Mouse (Mus musculus): ENCODE data around the gene Pabpc4. TPM values are rescaled to one million over a fixed set of nuclear protein-coding genes. Genes with fewer than 3 reads are reported as not detected.

The Pabpc4 gene
- total and polyA plus RNA-seq, 3 experiments, result 394 to 684 TPM; not detected in 1

DNA sequence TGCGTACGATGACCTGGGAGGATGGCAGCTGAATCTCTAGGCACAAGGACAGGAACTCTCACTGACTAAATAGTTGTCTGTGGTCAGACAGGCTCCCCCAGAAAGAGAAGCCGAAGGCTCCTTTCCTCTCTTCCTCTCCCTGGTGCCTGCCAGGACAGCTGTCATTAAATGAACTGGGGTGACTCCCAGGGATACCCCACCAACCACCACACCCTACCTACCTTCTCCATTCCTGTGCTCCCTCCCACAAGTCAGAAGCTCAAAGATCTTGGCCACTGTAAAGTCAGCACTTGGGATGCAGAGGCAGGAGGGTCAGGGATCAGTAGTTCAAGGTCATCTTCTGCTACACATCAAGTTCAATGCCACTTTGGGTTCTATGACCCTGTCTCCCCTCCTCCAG is 29.3 kb upstream of the Pabpc4 start:
- H3K27ac ChIP-seq (ENCODE audit: control insufficient read depth, low read depth, low read length), result no peak overlapping the region

DNA sequence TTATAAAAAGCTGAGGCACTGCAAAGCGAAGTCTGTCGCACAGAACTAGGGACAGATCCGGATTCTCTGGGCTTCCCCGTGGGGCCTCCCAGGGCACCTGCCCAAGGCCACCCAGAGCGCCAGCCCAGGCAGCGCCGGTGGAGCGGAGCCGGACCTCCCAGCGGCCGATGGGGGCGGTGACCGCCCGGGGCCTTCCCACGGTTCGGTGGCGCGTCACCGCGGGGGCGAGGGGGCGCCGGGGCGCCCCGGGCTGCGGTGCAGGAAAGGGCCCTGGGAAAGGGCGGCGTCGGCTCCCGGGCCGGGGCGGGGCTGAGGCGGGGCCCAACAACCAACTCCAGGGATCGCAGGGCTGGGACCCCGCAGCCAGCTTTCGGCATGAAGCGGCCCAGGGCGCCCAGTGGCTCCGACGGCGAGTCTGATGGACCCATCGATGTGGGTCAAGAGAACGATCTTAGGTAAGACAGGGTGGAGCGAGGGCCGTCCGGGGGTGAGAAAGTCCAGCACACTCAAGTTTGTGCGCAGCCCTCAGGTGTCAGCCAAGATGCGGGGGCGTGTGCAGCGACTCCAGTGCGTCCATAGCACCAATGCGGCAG is 28.6 kb upstream of the Pabpc4 start, which contains the start of gene Heyl:
Gene Heyl (plus strand): TSS at position 65 of the 593 bp plus-strand sequence.
- peaks cover 0 to 4% of the 10 kb centered on the region in 2 experiments; a peak in 1 of 4 replicates for H3K4me1 ChIP-seq (ENCODE audit: control insufficient read depth in 1 of 2, insufficient read depth in 2 of 2, low read length in 2 of 2)
- no peak within 1 kb of the TSS for H3K4me3 ChIP-seq (ENCODE audit: control insufficient read depth in 1 of 2, insufficient read depth in 1 of 2, low read depth in 2 of 2, low read length in 2 of 2)
- no peak within 1 kb of the TSS for H3K9ac ChIP-seq (ENCODE audit: control insufficient read depth, low read depth, low read length, poor library complexity, severe bottlenecking)
- TF ChIP-seq ZMIZ1 (IDR thresholded peaks at IDR 0.05; ENCODE audit: low read depth, low read length) (no peak), CHD2 (IDR thresholded peaks at IDR 0.05; ENCODE audit: low read length) (no peak), E2F4 (IDR thresholded peaks at IDR 0.05; ENCODE audit: borderline replicate concordance, low read depth, low read length) (no peak), RAD21 (IDR thresholded peaks at IDR 0.05; ENCODE audit: low read depth, low read length) (no peak), TCF12 (IDR thresholded peaks at IDR 0.05; ENCODE audit: low read depth, low read length) (no peak), ETS1 (IDR thresholded peaks at IDR 0.05; ENCODE audit: low read depth, low read length) (no peak), MAFK (IDR thresholded peaks at IDR 0.05; ENCODE audit: borderline replicate concordance, low read depth, low read length) (no peak), USF2 (IDR thresholded peaks at IDR 0.05; ENCODE audit: borderline replicate concordance in 1 of 2, insufficient read depth in 1 of 2, low read depth in 1 of 2, low read length in 2 of 2) (no peak), EP300 (IDR thresholded peaks at IDR 0.05; ENCODE audit: low read depth in 1 of 2, low read length in 2 of 2) (no peak), POLR2AphosphoS5 (IDR thresholded peaks at IDR 0.05; ENCODE audit: borderline replicate concordance, low read depth, low read length) (no peak), RCOR1 (IDR thresholded peaks at IDR 0.05; ENCODE audit: low read depth, low read length) (no peak), MXI1 (IDR thresholded peaks at IDR 0.05; ENCODE audit: low read depth, low read length) (no peak), NELFE (IDR thresholded peaks at IDR 0.05; ENCODE audit: low read depth, low read length) (no peak), SIN3A (IDR thresholded peaks at IDR 0.05; ENCODE audit: low read length) (no peak), ZNF384 (IDR thresholded peaks at IDR 0.05; ENCODE audit: low read depth, low read length) (no peak), TAL1 (IDR thresholded peaks at IDR 0.05; ENCODE audit: low read length) (no peak), NRF1 (IDR thresholded peaks at IDR 0.05; ENCODE audit: insufficient read depth, low read depth, low read length, poor library complexity, severe bottlenecking) (no peak)
- no peaks in the 10 kb centered on the region for H3K79me2 ChIP-seq (ENCODE audit: control insufficient read depth, insufficient read depth, low read length, poor library complexity)
- DNase-seq (ENCODE audit: low read depth, low spot score), result no peak
- H3K36me3 ChIP-seq (ENCODE audit: control insufficient read depth in 1 of 2, insufficient read depth in 2 of 2, low read length in 2 of 2), result no peaks in the 10 kb centered on the region
- no peaks in the 10 kb centered on the region for H3K9me3 ChIP-seq (replicated peaks; ENCODE audit: insufficient read depth, low read length)
- peaks cover 0 to 12% of the 10 kb centered on the region in 2 experiments; a peak in 3 of 4 replicates for H3K27me3 ChIP-seq (ENCODE audit: control insufficient read depth in 1 of 2, insufficient read depth in 2 of 2, low read length in 2 of 2)
- no peak within 1 kb of the TSS for H3K27ac ChIP-seq (ENCODE audit: control insufficient read depth, low read depth, low read length)

More for the DNA sequence above, 29.3 kb upstream of the Pabpc4 start:
- Histone ChIP-seq H3K4me1 (ENCODE audit: control insufficient read depth in 1 of 2, insufficient read depth in 2 of 2, low read length in 2 of 2) (peaks cover 0 to 4% of the 10 kb centered on the region in 2 experiments; a peak in 1 of 4 replicates), H3K4me3 (ENCODE audit: control insufficient read depth in 1 of 2, insufficient read depth in 1 of 2, low read depth in 2 of 2, low read length in 2 of 2) (no peak overlapping the region), H3K9ac (ENCODE audit: control insufficient read depth, low read depth, low read length, poor library complexity, severe bottlenecking) (no peak overlapping the region), H3K79me2 (ENCODE audit: control insufficient read depth, insufficient read depth, low read length, poor library complexity) (no peaks in the 10 kb centered on the region), H3K27me3 (ENCODE audit: control insufficient read depth in 1 of 2, insufficient read depth in 2 of 2, low read length in 2 of 2) (peaks cover 0 to 16% of the 10 kb centered on the region in 2 experiments), H3K36me3 (ENCODE audit: control insufficient read depth in 1 of 2, insufficient read depth in 2 of 2, low read length in 2 of 2) (no peaks in the 10 kb centered on the region), H3K9me3 (replicated peaks; ENCODE audit: insufficient read depth, low read length) (no peaks in the 10 kb centered on the region)
- TF ChIP-seq NRF1 (IDR thresholded peaks at IDR 0.05; ENCODE audit: insufficient read depth, low read depth, low read length, poor library complexity, severe bottlenecking), result no peak
- no peak for TF ChIP-seq HCFC1 (IDR thresholded peaks at IDR 0.05; ENCODE audit: low read depth, low read length)
- TF ChIP-seq ZKSCAN1 (IDR thresholded peaks at IDR 0.05; ENCODE audit: low read depth, low read length), result no peak
- TF ChIP-seq TBP (IDR thresholded peaks at IDR 0.05; ENCODE audit: low read depth, low read length), result no peak
- TF ChIP-seq ELF1 (IDR thresholded peaks at IDR 0.05; ENCODE audit: low read depth, low read length), result no peak
- no peak for TF ChIP-seq CHD2 (IDR thresholded peaks at IDR 0.05; ENCODE audit: low read length)
- no peak for TF ChIP-seq EP300 (IDR thresholded peaks at IDR 0.05; ENCODE audit: low read depth in 1 of 2, low read length in 2 of 2)
- no peak for TF ChIP-seq BHLHE40 (IDR thresholded peaks at IDR 0.05; ENCODE audit: borderline replicate concordance, low read depth, low read length)
- no peak for TF ChIP-seq MAX (IDR thresholded peaks at IDR 0.05; ENCODE audit: low read length)
- no peak for TF ChIP-seq ETS1 (IDR thresholded peaks at IDR 0.05; ENCODE audit: low read depth, low read length)
- TF ChIP-seq KAT2A (conservative IDR thresholded peaks at IDR 0.05; ENCODE audit: low read depth, low read length), result no peak
- no peak for TF ChIP-seq ZNF384 (IDR thresholded peaks at IDR 0.05; ENCODE audit: low read depth, low read length)
- TF ChIP-seq POLR2AphosphoS5 (IDR thresholded peaks at IDR 0.05; ENCODE audit: borderline replicate concordance, low read depth, low read length), result no peak
- TF ChIP-seq TAL1 (IDR thresholded peaks at IDR 0.05; ENCODE audit: low read length), result no peak
- TF ChIP-seq MEF2A (IDR thresholded peaks at IDR 0.05; ENCODE audit: extremely low read depth, insufficient replicate concordance, low read depth, low read length, poor library complexity, severe bottlenecking), result no peak
- no peak for DNase-seq (ENCODE audit: low read depth, low spot score)
